Mouse (Mus musculus) CH12.LX (cell line): Measurements from ENCODE around the gene Tubb5. TPM values are rescaled to one million over a fixed set of nuclear protein-coding genes. Genes with fewer than 3 reads are reported as not detected.

Experiments used
- DNase-seq: peaks from one replicate; pipeline ENCODE4 v3.0.0-alpha.2; 2013; ENCODE audit errors: extremely low read depth
- H3K27ac ChIP-seq: 2 replicates; pipeline ENCODE4 v1.5.1; 2012; ENCODE audit warnings: low read depth, mild to moderate bottlenecking, control low read depth, moderate library complexity; ENCODE audit not compliant: insufficient read depth
- H3K27me3 ChIP-seq: replicated peaks from 2 replicates; pipeline ENCODE3; 2012; ENCODE audit warnings: inconsistent platforms
- H3K36me3 ChIP-seq, 2 experiments: replicated peaks in 1 of 2; 2 replicates each; pipeline versions ENCODE3 to v1.6.1; 2012; ENCODE audit warnings: inconsistent platforms in 1 of 2, low read length in 1 of 2, mild to moderate bottlenecking in 1 of 2, mixed read lengths in 1 of 2, moderate library complexity in 1 of 2; ENCODE audit not compliant: control insufficient read depth in 1 of 2, insufficient read depth in 1 of 2
- H3K4me1 ChIP-seq, 2 experiments: 2 replicates each; pipeline ENCODE4 v1.6.1; 2012; ENCODE audit warnings: inconsistent platforms in 1 of 2, moderate library complexity in 1 of 2; ENCODE audit not compliant: insufficient read depth in 2 of 2, control insufficient read depth in 1 of 2
- H3K4me2 ChIP-seq: 2 replicates; pipeline ENCODE4 v1.6.1; 2012; ENCODE audit warnings: low read depth, mild to moderate bottlenecking, control low read depth; ENCODE audit not compliant: poor library complexity, insufficient read depth, severe bottlenecking
- H3K4me3 ChIP-seq, 3 experiments: fragments of 150-350 bp in 1 of 3; sonication (generic) in 1 of 3; replicated peaks in 1 of 3; 2 replicates each; pipeline versions ENCODE3 to v1.5.1; 2011 to 2012; ENCODE audit warnings: low read depth in 2 of 3, low read length in 2 of 3, mild to moderate bottlenecking in 2 of 3, moderate library complexity in 2 of 3, control low read depth in 1 of 3, improper control_type of control experiment in 1 of 3, inconsistent platforms in 1 of 3, mixed read lengths in 1 of 3; ENCODE audit not compliant: poor library complexity in 1 of 3
- H3K79me2 ChIP-seq: replicated peaks from 2 replicates; pipeline ENCODE4 v1.6.1; 2012; ENCODE audit warnings: mild to moderate bottlenecking, moderate library complexity; ENCODE audit not compliant: control insufficient read depth, poor library complexity, insufficient read depth, severe bottlenecking; ENCODE audit errors: extremely low read depth
- H3K9ac ChIP-seq: 2 replicates; pipeline ENCODE4 v1.6.1; 2012; ENCODE audit warnings: low read depth, mild to moderate bottlenecking, control low read depth, moderate library complexity; ENCODE audit not compliant: insufficient read depth
- H3K9me3 ChIP-seq: replicated peaks from 2 replicates; pipeline ENCODE3; 2012; ENCODE audit warnings: low read length, inconsistent platforms, mixed read lengths
- BHLHE40 ChIP-seq: IDR thresholded peaks from 2 replicates; pipeline ENCODE4 v1.6.1; 2011; ENCODE audit warnings: mild to moderate bottlenecking, low read depth, low read length, improper control_type of control experiment
- CHD1 ChIP-seq: IDR thresholded peaks from 2 replicates; pipeline ENCODE4 v1.6.1; 2012; ENCODE audit warnings: low read depth, low read length, improper control_type of control experiment, inconsistent platforms
- ELF1 ChIP-seq: IDR thresholded peaks from 2 replicates; pipeline ENCODE4 v1.6.1; 2014; ENCODE audit warnings: low read depth, mild to moderate bottlenecking, inconsistent platforms, low read length, improper control_type of control experiment
- EP300 ChIP-seq: IDR thresholded peaks from 2 replicates; pipeline ENCODE4 v1.6.1; 2011; ENCODE audit warnings: low read length, improper control_type of control experiment
- ETS1 ChIP-seq: conservative IDR thresholded peaks from 2 replicates; pipeline ENCODE4 v1.6.1; 2012; ENCODE audit warnings: low read depth, mild to moderate bottlenecking, inconsistent platforms, low read length, improper control_type of control experiment, moderate library complexity
- GABPA ChIP-seq: IDR thresholded peaks from 2 replicates; pipeline ENCODE4 v1.6.1; 2012; ENCODE audit warnings: low read depth, low read length, improper control_type of control experiment, inconsistent platforms; ENCODE audit not compliant: insufficient replicate concordance
- IRF4 ChIP-seq: IDR thresholded peaks from 2 replicates; pipeline ENCODE4 v1.6.1; 2014; ENCODE audit warnings: low read depth, mild to moderate bottlenecking, inconsistent platforms, low read length, improper control_type of control experiment
- KAT2A ChIP-seq: IDR thresholded peaks from 2 replicates; pipeline ENCODE4 v1.6.1; 2012; ENCODE audit warnings: low read length, improper control_type of control experiment, inconsistent platforms; ENCODE audit not compliant: insufficient replicate concordance
- MXI1 ChIP-seq: IDR thresholded peaks from 2 replicates; pipeline ENCODE4 v1.6.1; 2011; ENCODE audit warnings: mild to moderate bottlenecking, low read depth, low read length, improper control_type of control experiment
- MYC ChIP-seq: IDR thresholded peaks from 2 replicates; pipeline ENCODE4 v1.6.1; 2011; ENCODE audit warnings: low read depth, mild to moderate bottlenecking, improper control_type of control experiment, low read length
- NELFE ChIP-seq: IDR thresholded peaks from 2 replicates; pipeline ENCODE4 v1.6.1; 2011; ENCODE audit warnings: low read depth, low read length, improper control_type of control experiment
- NRF1 ChIP-seq: IDR thresholded peaks from 2 replicates; pipeline ENCODE4 v1.6.1; 2014; ENCODE audit warnings: low read depth, mild to moderate bottlenecking, inconsistent platforms, low read length, improper control_type of control experiment, moderate library complexity
- POLR2AphosphoS2 ChIP-seq: IDR thresholded peaks from 2 replicates; pipeline ENCODE4 v1.6.1; 2011; ENCODE audit warnings: low read depth, low read length, improper control_type of control experiment
- RAD21 ChIP-seq: IDR thresholded peaks from 2 replicates; pipeline ENCODE4 v1.6.1; 2011; ENCODE audit warnings: low read depth, mild to moderate bottlenecking, low read length, improper control_type of control experiment, moderate library complexity
- RCOR1 ChIP-seq: conservative IDR thresholded peaks from 2 replicates; pipeline ENCODE4 v1.6.1; 2012; ENCODE audit warnings: low read depth, mild to moderate bottlenecking, inconsistent platforms, low read length, improper control_type of control experiment
- SIN3A ChIP-seq: IDR thresholded peaks from 2 replicates; pipeline ENCODE4 v1.6.1; 2012; ENCODE audit warnings: low read length, improper control_type of control experiment, inconsistent platforms
- SMC3 ChIP-seq: IDR thresholded peaks from 2 replicates; pipeline ENCODE4 v1.6.1; 2011; ENCODE audit warnings: low read depth, low read length, improper control_type of control experiment
- TBP ChIP-seq: conservative IDR thresholded peaks from 2 replicates; pipeline ENCODE4 v1.6.1; 2011; ENCODE audit warnings: low read depth, low read length, improper control_type of control experiment
- TCF12 ChIP-seq: IDR thresholded peaks from 2 replicates; pipeline ENCODE4 v1.6.1; 2014; ENCODE audit warnings: low read depth, mild to moderate bottlenecking, inconsistent platforms, low read length, improper control_type of control experiment
- UBTF ChIP-seq: IDR thresholded peaks from 2 replicates; pipeline ENCODE4 v1.6.1; 2012; ENCODE audit warnings: low read depth, mild to moderate bottlenecking, inconsistent platforms, low read length, improper control_type of control experiment, moderate library complexity
- USF2 ChIP-seq: conservative IDR thresholded peaks from 2 replicates; pipeline ENCODE4 v1.6.1; 2011; ENCODE audit warnings: low read depth, low read length, improper control_type of control experiment
- ZC3H11A ChIP-seq: IDR thresholded peaks from 2 replicates; pipeline ENCODE4 v1.6.1; 2012; ENCODE audit warnings: low read depth, mild to moderate bottlenecking, inconsistent platforms, low read length, improper control_type of control experiment
- ZKSCAN1 ChIP-seq: IDR thresholded peaks from 2 replicates; pipeline ENCODE4 v1.6.1; 2012; ENCODE audit warnings: low read depth, inconsistent platforms, low read length, improper control_type of control experiment, borderline replicate concordance
- ZMIZ1 ChIP-seq: IDR thresholded peaks from 2 replicates; pipeline ENCODE4 v1.6.1; 2012; ENCODE audit warnings: low read depth, mild to moderate bottlenecking, inconsistent platforms, low read length, improper control_type of control experiment
- dilution Hi-C: fragments of 300-500 bp; cut with MboI; formaldehyde crosslinking; loops from 2 replicates; pipeline ENCODE4 v1.14.3; 2020; ENCODE audit warnings: low sequenced_read_pairs; ENCODE audit not compliant: extremely low pct_unique_long_range_greater_than_20kb, extremely low pct_ligation_motif_present
- in situ Hi-C: fragments of 300-500 bp; cut with MboI; formaldehyde crosslinking; loops from 3 replicates; pipeline ENCODE4 v1.14.3; 2019; ENCODE audit warnings: low sequenced_read_pairs, low pct_ligation_motif_present, low pct_unique_long_range_greater_than_20kb, mixed read lengths
- polyA plus RNA-seq: library from polyadenylated mRNA; unstranded; fragments of >175 nt; gene quantifications from 2 replicates; pipeline ENCODE4 v1.2.1, GENCODE M21; 2012; ENCODE audit warnings: low read depth; ENCODE audit not compliant: insufficient read length
- total RNA-seq, 2 experiments: library from RNA; depleted of rRNA; stranded (reverse); fragments of 300-350 nt in 1 of 2; fragments of >200 nt in 1 of 2; gene quantifications; 2 replicates each; pipeline ENCODE4 v1.2.3; 2012 to 2014

Tubb5 gene
- total and polyA plus RNA-seq, 3 experiments, result 1,014 to 1,121 (median 1,053) TPM

- TF ChIP-seq ELF1 (no peak; the same call in 1 of the 2 replicates), RCOR1 (no peak), ZC3H11A (no peak), ZKSCAN1 (no peak), EP300 (peak; percentile 46; the same call in 1 of the 2 replicates), SMC3 (no peak)
Measured at GRCm38 (mm10) chr17:35865481-35866280, 27.6 kb upstream of the Tubb5 start, which contains the start of gene Ppp1r18 (continued).

DNA sequence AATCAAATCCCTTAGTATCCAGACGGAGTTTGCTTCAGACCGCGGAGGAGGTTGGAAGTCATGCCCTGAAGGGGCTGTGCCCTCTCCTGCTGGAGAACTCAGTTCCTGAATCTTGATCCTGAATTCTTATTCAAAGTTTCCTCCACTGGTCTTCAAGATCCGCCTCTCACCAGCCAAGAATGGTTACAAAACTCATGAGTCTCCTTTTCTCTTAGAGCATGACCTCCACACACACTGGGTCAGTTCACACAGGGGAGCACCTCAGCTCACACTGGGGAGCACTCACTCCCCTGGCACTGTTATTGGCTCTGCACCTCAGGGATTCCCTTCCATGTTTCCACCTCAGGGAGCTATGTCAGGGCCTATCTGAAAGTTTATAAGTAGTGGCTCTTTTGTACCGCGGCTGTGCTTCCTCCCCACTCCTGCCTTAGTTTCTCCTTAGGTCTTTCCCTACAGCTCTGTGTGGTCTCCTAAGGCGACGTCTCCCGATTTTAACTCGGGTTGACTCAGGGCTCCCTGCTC lies 26.8 kb upstream of the Tubb5 start:
- Histone ChIP-seq H3K9ac (no peak overlapping the region; the same call in 1 of the 2 replicates), H3K4me3 (peak overlapping the region in 1 of 3 experiments; percentile 63), H3K79me2 (peaks cover 24% of the 10 kb centered on the region), H3K4me2 (peak overlapping the region; percentile 91), H3K9me3 (no peaks in the 10 kb centered on the region), H3K4me1 (peaks cover 0 to 21% of the 10 kb centered on the region in 2 experiments; a peak in 2 of 4 replicates), H3K27me3 (no peaks in the 10 kb centered on the region), H3K36me3 (peaks cover 0 to 1% of the 10 kb centered on the region in 2 experiments), H3K27ac (no peak overlapping the region)
- DNase-seq, result no peak
- no peak for TF ChIP-seq BHLHE40
- TF ChIP-seq CHD1, result no peak
- TF ChIP-seq POLR2AphosphoS2, result no peak
- dilution Hi-C loops, result no loop called here
- in situ Hi-C loops, result loop anchor here (10.0 kb wide), 1 partner anchor 130 kb away; no protein-coding TSS in a partner anchor

GRCm38 (mm10) chr17:35861198-35861857 lies 23.2 kb upstream of the Tubb5 start, which contains the start of gene Nrm:
Nrm (plus strand) TSS chr17:35861318.
- dilution Hi-C loops, result no loop called here
- DNase-seq, result peak; percentile 83
- Histone ChIP-seq H3K27me3 (no peaks in the 10 kb centered on the region), H3K27ac (peak within 1 kb of the TSS; percentile 41; the same call in 1 of the 2 replicates), H3K4me1 (peaks cover 0 to 21% of the 10 kb centered on the region in 2 experiments; a peak in 2 of 4 replicates), H3K9ac (peak within 1 kb of the TSS; percentile 56), H3K4me3 (peak within 1 kb of the TSS; percentile 33 to 90 (median 52)), H3K79me2 (no peaks in the 10 kb centered on the region), H3K9me3 (no peaks in the 10 kb centered on the region), H3K36me3 (peaks cover 5 to 24% of the 10 kb centered on the region in 2 experiments), H3K4me2 (peak within 1 kb of the TSS; percentile 91)
- in situ Hi-C loops, result loop anchor here (10.0 kb wide), 1 partner anchor 127 kb away; no protein-coding TSS in a partner anchor
- TF ChIP-seq IRF4, result peak; percentile 36; the same call in 1 of the 2 replicates
- no peak; the same call in none of the 2 replicates for TF ChIP-seq RAD21
- TF ChIP-seq GABPA, result no peak
- TF ChIP-seq TCF12, result peak; percentile 44; the same call in 1 of the 2 replicates
- 0 out of 2 replicates have a peak, but pooled peaks have one; percentile 37 for TF ChIP-seq KAT2A
- TF ChIP-seq MXI1, result peak; percentile 81
- TF ChIP-seq EP300, result no peak
- peak; percentile 31 for TF ChIP-seq NRF1
- TF ChIP-seq BHLHE40, result peak; percentile 44; the same call in 1 of the 2 replicates
- peak; percentile 81 for TF ChIP-seq SIN3A
- TF ChIP-seq TBP, result 0 out of 2 replicates have a peak, but pooled peaks have one; percentile 48
- 0 out of 2 replicates have a peak, but pooled peaks have one; percentile 63 for TF ChIP-seq UBTF
- TF ChIP-seq MYC, result no peak
- TF ChIP-seq USF2, result no peak
- TF ChIP-seq NELFE, result peak; percentile 82
- peak; percentile 54; the same call in 1 of the 2 replicates for TF ChIP-seq ZMIZ1
- no peak for TF ChIP-seq ZKSCAN1
- TF ChIP-seq RCOR1, result no peak
- peak; percentile 40; the same call in 1 of the 2 replicates for TF ChIP-seq ETS1
